Mouse (Mus musculus): Measurements from ENCODE around the gene Slamf9. TPM values are rescaled to one million over a fixed set of nuclear protein-coding genes. Genes with fewer than 3 reads are reported as not detected.

Gene Slamf9
- total and polyA plus RNA-seq, 3 experiments = 0.38 TPM; not detected in 2

- TF ChIP-seq NRF1 (IDR thresholded peaks at IDR 0.05; ENCODE audit: insufficient read depth, low read depth, low read length, poor library complexity, severe bottlenecking) (no peak), ZNF384 (IDR thresholded peaks at IDR 0.05; ENCODE audit: low read depth, low read length) (no peak), SIN3A (IDR thresholded peaks at IDR 0.05; ENCODE audit: low read length) (peak; percentile 50; the same call in 1 of the 2 replicates)
Observed at GRCm38 (mm10) chr1:172481540-172482280, 6.6 kb downstream of the Slamf9 start, which contains the start of gene Igsf9 (continued).

- Histone ChIP-seq H3K4me1 (ENCODE audit: control insufficient read depth in 1 of 2, insufficient read depth in 2 of 2, low read length in 2 of 2) (peaks cover 0 to 3% of the 10 kb centered on the region in 2 experiments; a peak in 1 of 4 replicates), H3K36me3 (ENCODE audit: control insufficient read depth in 1 of 2, insufficient read depth in 2 of 2, low read length in 2 of 2) (no peaks in the 10 kb centered on the region), H3K9me3 (replicated peaks; ENCODE audit: insufficient read depth, low read length) (no peaks in the 10 kb centered on the region), H3K4me3 (ENCODE audit: control insufficient read depth in 1 of 2, insufficient read depth in 1 of 2, low read depth in 2 of 2, low read length in 2 of 2) (no peak overlapping the region), H3K27me3 (ENCODE audit: control insufficient read depth in 1 of 2, insufficient read depth in 2 of 2, low read length in 2 of 2) (peaks cover 4 to 10% of the 10 kb centered on the region in 2 experiments; a peak in 3 of 4 replicates), H3K79me2 (ENCODE audit: control insufficient read depth, insufficient read depth, low read length, poor library complexity) (no peaks in the 10 kb centered on the region), H3K9ac (ENCODE audit: control insufficient read depth, low read depth, low read length, poor library complexity, severe bottlenecking) (no peak overlapping the region), H3K27ac (ENCODE audit: control insufficient read depth, low read depth, low read length) (no peak overlapping the region)
- TF ChIP-seq NELFE (IDR thresholded peaks at IDR 0.05; ENCODE audit: low read depth, low read length) (no peak), TCF12 (IDR thresholded peaks at IDR 0.05; ENCODE audit: low read depth, low read length) (no peak), ZMIZ1 (IDR thresholded peaks at IDR 0.05; ENCODE audit: low read depth, low read length) (no peak)
- no peak for DNase-seq (ENCODE audit: low read depth, low spot score)
Observed at GRCm38 (mm10) chr1:172482518-172483360, 7.6 kb downstream of the Slamf9 start.

GRCm38 (mm10) chr1:172483361-172483660 lies 8.2 kb downstream of the Slamf9 start:
- H3K36me3 ChIP-seq (ENCODE audit: control insufficient read depth in 1 of 2, insufficient read depth in 2 of 2, low read length in 2 of 2) = no peaks in the 10 kb centered on the region
- peaks cover 0 to 3% of the 10 kb centered on the region in 2 experiments; a peak in 1 of 4 replicates for H3K4me1 ChIP-seq (ENCODE audit: control insufficient read depth in 1 of 2, insufficient read depth in 2 of 2, low read length in 2 of 2)
- no peak overlapping the region for H3K27ac ChIP-seq (ENCODE audit: control insufficient read depth, low read depth, low read length)
- no peak overlapping the region for H3K4me3 ChIP-seq (ENCODE audit: control insufficient read depth in 1 of 2, insufficient read depth in 1 of 2, low read depth in 2 of 2, low read length in 2 of 2)
- no peak for DNase-seq (ENCODE audit: low read depth, low spot score)
- H3K79me2 ChIP-seq (ENCODE audit: control insufficient read depth, insufficient read depth, low read length, poor library complexity) = no peaks in the 10 kb centered on the region
- no peaks in the 10 kb centered on the region for H3K9me3 ChIP-seq (replicated peaks; ENCODE audit: insufficient read depth, low read length)
- H3K9ac ChIP-seq (ENCODE audit: control insufficient read depth, low read depth, low read length, poor library complexity, severe bottlenecking) = no peak overlapping the region
- peaks cover 4 to 12% of the 10 kb centered on the region in 2 experiments; a peak in 3 of 4 replicates for H3K27me3 ChIP-seq (ENCODE audit: control insufficient read depth in 1 of 2, insufficient read depth in 2 of 2, low read length in 2 of 2)
- TF ChIP-seq MAZ (IDR thresholded peaks at IDR 0.05; ENCODE audit: low read depth, low read length) = no peak
- no peak for TF ChIP-seq USF1 (IDR thresholded peaks at IDR 0.05; ENCODE audit: low read depth, low read length)

- H3K9me3 ChIP-seq (replicated peaks; ENCODE audit: insufficient read depth, low read length) = no peaks in the 10 kb centered on the region
- H3K27ac ChIP-seq (ENCODE audit: control insufficient read depth, low read depth, low read length) = no peak overlapping the region
- H3K36me3 ChIP-seq (ENCODE audit: control insufficient read depth in 1 of 2, insufficient read depth in 2 of 2, low read length in 2 of 2) = no peaks in the 10 kb centered on the region
- TF ChIP-seq USF1 (IDR thresholded peaks at IDR 0.05; ENCODE audit: low read depth, low read length) = no peak
- no peak for TF ChIP-seq ETS1 (IDR thresholded peaks at IDR 0.05; ENCODE audit: low read depth, low read length)
- no peak for TF ChIP-seq CTCF (IDR thresholded peaks at IDR 0.05 in 2 of 3, conservative IDR thresholded peaks at IDR 0.05 in 1 of 3; ENCODE audit: control insufficient read depth in 1 of 3, insufficient read depth in 1 of 3, low read depth in 2 of 3, low read length in 3 of 3, poor library complexity in 1 of 3, severe bottlenecking in 1 of 3)
- no peak for TF ChIP-seq USF2 (IDR thresholded peaks at IDR 0.05; ENCODE audit: borderline replicate concordance in 1 of 2, insufficient read depth in 1 of 2, low read depth in 1 of 2, low read length in 2 of 2)
- no peak for TF ChIP-seq GABPA (IDR thresholded peaks at IDR 0.05; ENCODE audit: low read depth, low read length)
- no peak for TF ChIP-seq MYB (IDR thresholded peaks at IDR 0.05; ENCODE audit: low read depth, low read length)
- no peak for TF ChIP-seq TCF12 (IDR thresholded peaks at IDR 0.05; ENCODE audit: low read depth, low read length)
- no peak for TF ChIP-seq SIN3A (IDR thresholded peaks at IDR 0.05; ENCODE audit: low read length)
- no peak for TF ChIP-seq ZMIZ1 (IDR thresholded peaks at IDR 0.05; ENCODE audit: low read depth, low read length)
- TF ChIP-seq POLR2AphosphoS2 (IDR thresholded peaks at IDR 0.05; ENCODE audit: low read length) = no peak
- no peaks in the 10 kb centered on the region for H3K79me2 ChIP-seq (ENCODE audit: control insufficient read depth, insufficient read depth, low read length, poor library complexity)
- no peak overlapping the region for H3K4me3 ChIP-seq (ENCODE audit: control insufficient read depth in 1 of 2, insufficient read depth in 1 of 2, low read depth in 2 of 2, low read length in 2 of 2)
- H3K4me1 ChIP-seq (ENCODE audit: control insufficient read depth in 1 of 2, insufficient read depth in 2 of 2, low read length in 2 of 2) = peaks cover 0 to 3% of the 10 kb centered on the region in 2 experiments; a peak in 1 of 4 replicates
- H3K27me3 ChIP-seq (ENCODE audit: control insufficient read depth in 1 of 2, insufficient read depth in 2 of 2, low read length in 2 of 2) = peaks cover 4 to 12% of the 10 kb centered on the region in 2 experiments; a peak in 3 of 4 replicates
- DNase-seq (ENCODE audit: low read depth, low spot score) = no peak
- H3K9ac ChIP-seq (ENCODE audit: control insufficient read depth, low read depth, low read length, poor library complexity, severe bottlenecking) = no peak overlapping the region
Observed at GRCm38 (mm10) chr1:172484236-172484635, 9.1 kb downstream of the Slamf9 start.

Data from MEL (cell line).